Mouse (Mus musculus) gastrocnemius, postnatal 36 days (tissue): ENCODE measurements around the gene Zfp979. TPM values are rescaled to one million over a fixed set of nuclear protein-coding genes. Genes with fewer than 3 reads are reported as not detected.

Experiments used
- total RNA-seq, 2 experiments: library from RNA; stranded (reverse); gene quantifications; 2 replicates each; pipeline ENCODE4 v1.2.3; 2021

Gene Zfp979
- total RNA-seq, 2 experiments from 2014 or later: 0.74 to 0.89 TPM

Other genes starting within 250 kb of the Zfp979 start
- 1 to 10 TPM; 3.4 to 4.0 TPM for gene Zfp982, start 150.1 kb downstream of the Zfp979 start, total RNA-seq
- under 1 TPM; 0.10 to 0.13 TPM for gene Gm16503, start 102.3 kb downstream of the Zfp979 start, total RNA-seq
- gene Zfp985, start 89.2 kb downstream of the Zfp979 start, total RNA-seq: under 1 TPM; 0.10 to 0.13 TPM
- gene Zfp534, start 60.0 kb upstream of the Zfp979 start, total RNA-seq: not detected
- under 1 TPM; 0.74 to 0.87 TPM for gene Zfp984, start 167.3 kb upstream of the Zfp979 start, total RNA-seq
- gene Zfp933, start 205.9 kb upstream of the Zfp979 start, total RNA-seq: 1 to 10 TPM; 7.1 to 7.9 TPM
- 1 to 10 TPM; 4.0 to 6.3 TPM for gene Miip, start 226.3 kb upstream of the Zfp979 start, total RNA-seq
- 1 to 10 TPM; 3.8 to 5.8 TPM for gene Fv1, start 226.5 kb upstream of the Zfp979 start, total RNA-seq